Mouse (Mus musculus): ENCODE measurements around the gene Glrx.

DNA sequence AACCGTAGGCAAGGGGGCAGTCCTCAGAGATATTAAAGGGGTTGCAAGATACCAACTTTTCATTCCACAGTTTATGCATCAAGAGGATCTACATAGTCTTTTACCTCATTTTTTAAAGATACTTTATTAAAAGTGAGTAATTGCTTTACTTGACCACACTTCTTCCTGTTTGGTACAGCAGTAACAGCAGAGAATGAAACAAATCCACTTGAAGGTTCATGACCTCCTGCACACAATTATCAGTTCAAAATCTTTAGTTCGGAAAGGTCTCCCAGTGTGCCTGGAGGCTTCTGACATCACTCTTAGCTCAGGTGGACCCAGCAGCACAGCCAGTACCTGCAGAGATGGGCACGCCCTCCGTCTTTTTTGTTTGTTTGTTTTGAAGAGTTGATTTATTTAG lies 12.4 kb downstream of the Glrx start:
- TF ChIP-seq CTCF (conservative IDR thresholded peaks at IDR 0.05 in 1 of 2, IDR thresholded peaks at IDR 0.05 in 1 of 2; ENCODE audit: low read depth in 2 of 2, low read length in 2 of 2) (no peak), USF1 (IDR thresholded peaks at IDR 0.05; ENCODE audit: low read depth, low read length) (no peak), ZKSCAN1 (IDR thresholded peaks at IDR 0.05; ENCODE audit: borderline replicate concordance, low read depth, low read length) (no peak), HCFC1 (IDR thresholded peaks at IDR 0.05; ENCODE audit: low read depth, low read length) (no peak), ZC3H11A (IDR thresholded peaks at IDR 0.05; ENCODE audit: low read depth, low read length) (no peak), EP300 (IDR thresholded peaks at IDR 0.05; ENCODE audit: low read length) (no peak), ZNF384 (IDR thresholded peaks at IDR 0.05; ENCODE audit: low read depth, low read length) (no peak), POLR2A (IDR thresholded peaks at IDR 0.05; ENCODE audit: low read depth, low read length) (no peak), MAFK (IDR thresholded peaks at IDR 0.05; ENCODE audit: insufficient replicate concordance, low read length) (no peak), MAZ (IDR thresholded peaks at IDR 0.05; ENCODE audit: low read depth, low read length) (no peak), NELFE (IDR thresholded peaks at IDR 0.05; ENCODE audit: low read depth, low read length) (no peak), NRF1 (IDR thresholded peaks at IDR 0.05; ENCODE audit: low read depth, low read length) (no peak)
